Mouse (Mus musculus) gastrocnemius, postnatal 36 days (tissue): ENCODE data around the gene Pparg. TPM values are rescaled to one million over a fixed set of nuclear protein-coding genes. Genes with fewer than 3 reads are reported as not detected.

Source experiments
- DNase-seq, 2 experiments: peaks; one replicate each; pipeline ENCODE4 v3.0.0; 2022
- intact Hi-C: fragments of 180-260 bp; cut with DNase I; formaldehyde crosslinking; loops from one replicate; pipeline ENCODE4 v1.15.1; 2025
- long read RNA-seq, 2 experiments: library from polyadenylated mRNA; stranded (forward); transcript quantifications; one replicate each; pipeline ENCODE4 v2.0.0; 2021
- total RNA-seq, 2 experiments: library from RNA; stranded (reverse); gene quantifications; 2 replicates each; pipeline ENCODE4 v1.2.3; 2021

Gene Pparg
- total RNA-seq, result 1 to 10 TPM; 2.9 to 3.0 TPM
- long read RNA-seq, experiment 1, result 0 reads
- long read RNA-seq, experiment 2, partial matches to known transcripts, result 0 of 5 reads
- long read RNA-seq, experiment 2, other reads (novel, unspliced or antisense), result 5 of 5 reads

GRCm38 (mm10) chr6:115360776-115361605 is at the start of gene Pparg:
Gene Pparg (plus strand): TSS chr6:115360951.
- intact Hi-C loops, result loop anchor here (10.0 kb wide), 2 partner anchors 136 to 174 kb away; partner anchors contain the start of gene Gm17482
- peak; percentile 31 to 49 for DNase-seq

- intact Hi-C loops, result no loop called here
- no peak for DNase-seq
Observed at GRCm38 (mm10) chr6:115312780-115313179, 48.0 kb upstream of the Pparg start.

GRCm38 (mm10) chr6:115313235-115313738 is 47.5 kb upstream of the Pparg start:
- no peak for DNase-seq
- intact Hi-C loops, result no loop called here

- no peak for DNase-seq
- intact Hi-C loops, result no loop called here
Observed at GRCm38 (mm10) chr6:115313910-115314309, 46.8 kb upstream of the Pparg start.

GRCm38 (mm10) chr6:115315770-115316169 is 45.0 kb upstream of the Pparg start:
- intact Hi-C loops, result no loop called here
- DNase-seq, result no peak

GRCm38 (mm10) chr6:115316811-115317221 is 43.9 kb upstream of the Pparg start:
- peak in 1 of 2 experiments; percentile 23 for DNase-seq
- intact Hi-C loops, result no loop called here

- DNase-seq, result no peak
- intact Hi-C loops, result no loop called here
Observed at GRCm38 (mm10) chr6:115318811-115319210, 41.9 kb upstream of the Pparg start.

GRCm38 (mm10) chr6:115319686-115320085 is 41.1 kb upstream of the Pparg start:
- intact Hi-C loops, result no loop called here
- no peak for DNase-seq

GRCm38 (mm10) chr6:115320927-115321714 is 39.6 kb upstream of the Pparg start:
- intact Hi-C loops, result no loop called here
- DNase-seq, result no peak

- intact Hi-C loops, result no loop called here
- DNase-seq, result no peak
Observed at GRCm38 (mm10) chr6:115321883-115322351, 38.8 kb upstream of the Pparg start.

- DNase-seq, result no peak
- intact Hi-C loops, result no loop called here
Observed at GRCm38 (mm10) chr6:115322956-115323355, 37.8 kb upstream of the Pparg start.

- DNase-seq, result no peak
- intact Hi-C loops, result no loop called here
Observed at GRCm38 (mm10) chr6:115330964-115331363, 29.8 kb upstream of the Pparg start.

GRCm38 (mm10) chr6:115333099-115333694 is 27.6 kb upstream of the Pparg start:
- intact Hi-C loops, result no loop called here
- no peak for DNase-seq

- intact Hi-C loops, result no loop called here
- DNase-seq, result no peak
Observed at GRCm38 (mm10) chr6:115335536-115335935, 25.2 kb upstream of the Pparg start.

GRCm38 (mm10) chr6:115340084-115340483 is 20.7 kb upstream of the Pparg start:
- intact Hi-C loops, result no loop called here
- DNase-seq, result no peak

GRCm38 (mm10) chr6:115343096-115343495 is 17.7 kb upstream of the Pparg start:
- intact Hi-C loops, result no loop called here
- no peak for DNase-seq

GRCm38 (mm10) chr6:115343570-115343969 is 17.2 kb upstream of the Pparg start:
- intact Hi-C loops, result no loop called here

GRCm38 (mm10) chr6:115344101-115344500 is 16.6 kb upstream of the Pparg start:
- intact Hi-C loops, result no loop called here
- DNase-seq, result no peak

More at GRCm38 (mm10) chr6:115343570-115343969, 17.2 kb upstream of the Pparg start:
- no peak for DNase-seq

GRCm38 (mm10) chr6:115344513-115344912 is 16.2 kb upstream of the Pparg start:
- no peak for DNase-seq
- intact Hi-C loops, result no loop called here

GRCm38 (mm10) chr6:115345013-115345412 is 15.7 kb upstream of the Pparg start:
- DNase-seq, result no peak
- intact Hi-C loops, result no loop called here
